Mouse (Mus musculus): ENCODE measurements around the gene Trim7.

GRCm38 (mm10) chr11:48796290-48796689 lies 29.6 kb upstream of the Trim7 start:
- no peak for TF ChIP-seq CTCF (IDR thresholded peaks at IDR 0.05; ENCODE audit: low read depth, low read length)
- TF ChIP-seq GATA1 (IDR thresholded peaks at IDR 0.05; ENCODE audit: borderline replicate concordance, low read length) = no peak

Data from G1E (cell line).